Comparison of ENCODE assay signal across 25 mouse cellular contexts in the genomic region with DNA sequence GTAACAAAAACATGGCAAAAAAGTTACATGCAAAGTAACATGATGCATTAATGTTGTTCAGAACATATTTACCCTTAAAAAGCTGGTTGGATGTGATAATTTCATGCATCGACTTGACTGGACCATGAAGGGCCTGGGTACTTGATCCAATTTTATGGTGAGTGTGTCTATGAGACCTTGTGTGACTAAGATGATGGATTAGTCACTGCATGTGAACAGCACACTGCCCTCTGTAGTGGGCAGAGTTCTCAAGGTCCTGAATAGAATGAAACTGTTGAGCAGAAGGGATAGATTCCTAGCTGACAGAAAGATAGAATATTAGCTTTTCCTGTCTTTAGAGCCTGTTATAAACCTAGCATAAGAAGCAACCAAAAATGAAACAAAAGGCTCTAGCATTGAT.
"Had no signal": no experiment of that assay in that cellular context is flagged by ENCODE, and none has a peak within 500 bp of the region (broad histone marks: within the 10 kb centered on the region; RNA-seq: fewer than 3 reads in every experiment).

No protein-coding gene starts in this region.

- H3K27me3 ChIP-seq: heart, embryonic 13.5 days; heart, embryonic 15.5 days; hindbrain, embryonic 13.5 days; hindbrain, embryonic 15.5 days; intestine, embryonic 15.5 days; limb, embryonic 13.5 days; limb, embryonic 15.5 days; liver, embryonic 12.5 days had no signal

- ATAC-seq: inflammation-experienced regulatory T-cells, adult 6 months; intestine, embryonic 15.5 days; intestine, postnatal 0 days; liver, embryonic 12.5 days had no signal

- H3K36me3 ChIP-seq: heart, embryonic 13.5 days; heart, embryonic 15.5 days; hindbrain, embryonic 13.5 days; hindbrain, embryonic 15.5 days; intestine, embryonic 15.5 days; limb, embryonic 13.5 days; limb, embryonic 15.5 days; liver, embryonic 12.5 days had no signal

- H3K4me3 ChIP-seq: heart, adult 2 months; heart, embryonic 13.5 days; heart, embryonic 15.5 days; hindbrain, embryonic 13.5 days; hindbrain, embryonic 15.5 days; intestine, embryonic 15.5 days; layer of hippocampus, adult 2 months; left cerebral cortex, adult 2 months; limb, embryonic 13.5 days; limb, embryonic 15.5 days; liver, embryonic 12.5 days had no signal

- DNase-seq: gastrocnemius, postnatal 14 days; gastrocnemius, postnatal 36 days; heart, adult 11 months; heart, adult 2 months; heart, postnatal 14 days; heart, postnatal 36 days; kidney, adult 18-20 months; kidney, adult 8-10 months; kidney, postnatal 10 days; kidney, postnatal 25 days; kidney, postnatal 4 days; left cerebral cortex, postnatal 4 days; lung, adult 18-20 months had no signal
